Mouse (Mus musculus): ENCODE results near the gene Nipbl. TPM values are rescaled to one million over a fixed set of nuclear protein-coding genes. Genes with fewer than 3 reads are reported as not detected.

Nipbl gene
- 5.7 and 7.1 TPM in 2 replicates for polyA plus RNA-seq (2012)

- TF ChIP-seq GATA1 (IDR thresholded peaks at IDR 0.05; ENCODE audit: low read length), result no peak
These were observed at the start of gene Nipbl for GRCm38 (mm10) chr15:8443926-8444889. TSS of gene Nipbl (minus strand) at chr15:8444463.

- TF ChIP-seq GATA1 (IDR thresholded peaks at IDR 0.05; ENCODE audit: low read length), result no peak
These were observed 41.0 kb upstream of the Nipbl start for GRCm38 (mm10) chr15:8485261-8485660.

GRCm38 (mm10) chr15:8469006-8469575 lies 24.8 kb upstream of the Nipbl start:
- no peak for TF ChIP-seq GATA1 (IDR thresholded peaks at IDR 0.05; ENCODE audit: low read length)

GRCm38 (mm10) chr15:8463521-8463920 lies 19.3 kb upstream of the Nipbl start:
- no peak for TF ChIP-seq GATA1 (IDR thresholded peaks at IDR 0.05; ENCODE audit: low read length)

DNA sequence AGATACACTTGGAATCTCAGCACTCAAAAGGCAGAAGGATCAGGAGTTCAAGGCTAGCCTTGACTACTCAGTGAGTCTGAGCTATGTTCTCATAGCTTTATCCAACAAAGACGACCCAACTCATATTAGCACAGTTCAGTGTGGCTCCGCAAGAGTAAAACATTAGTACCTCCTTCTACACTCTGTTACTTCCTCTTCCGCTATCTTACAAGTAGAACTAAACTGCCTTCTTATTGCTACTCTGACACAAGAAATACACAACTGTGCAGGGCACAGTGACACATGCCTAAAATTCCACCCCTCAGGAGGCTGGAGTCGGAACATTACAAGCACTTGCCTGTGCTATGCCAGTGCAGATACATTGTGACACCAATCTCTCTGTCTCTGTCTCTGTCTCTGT lies 18.5 kb upstream of the Nipbl start:
- no peak for TF ChIP-seq GATA1 (IDR thresholded peaks at IDR 0.05; ENCODE audit: low read length)

GRCm38 (mm10) chr15:8460871-8461270 lies 16.6 kb upstream of the Nipbl start:
- TF ChIP-seq GATA1 (IDR thresholded peaks at IDR 0.05; ENCODE audit: low read length), result no peak

- no peak for TF ChIP-seq GATA1 (IDR thresholded peaks at IDR 0.05; ENCODE audit: low read length)
These were observed 15.7 kb upstream of the Nipbl start for GRCm38 (mm10) chr15:8459979-8460378.

GRCm38 (mm10) chr15:8455486-8455885 lies 11.2 kb upstream of the Nipbl start:
- no peak for TF ChIP-seq GATA1 (IDR thresholded peaks at IDR 0.05; ENCODE audit: low read length)

GRCm38 (mm10) chr15:8451071-8451470 lies 6.8 kb upstream of the Nipbl start:
- TF ChIP-seq GATA1 (IDR thresholded peaks at IDR 0.05; ENCODE audit: low read length), result no peak

DNA sequence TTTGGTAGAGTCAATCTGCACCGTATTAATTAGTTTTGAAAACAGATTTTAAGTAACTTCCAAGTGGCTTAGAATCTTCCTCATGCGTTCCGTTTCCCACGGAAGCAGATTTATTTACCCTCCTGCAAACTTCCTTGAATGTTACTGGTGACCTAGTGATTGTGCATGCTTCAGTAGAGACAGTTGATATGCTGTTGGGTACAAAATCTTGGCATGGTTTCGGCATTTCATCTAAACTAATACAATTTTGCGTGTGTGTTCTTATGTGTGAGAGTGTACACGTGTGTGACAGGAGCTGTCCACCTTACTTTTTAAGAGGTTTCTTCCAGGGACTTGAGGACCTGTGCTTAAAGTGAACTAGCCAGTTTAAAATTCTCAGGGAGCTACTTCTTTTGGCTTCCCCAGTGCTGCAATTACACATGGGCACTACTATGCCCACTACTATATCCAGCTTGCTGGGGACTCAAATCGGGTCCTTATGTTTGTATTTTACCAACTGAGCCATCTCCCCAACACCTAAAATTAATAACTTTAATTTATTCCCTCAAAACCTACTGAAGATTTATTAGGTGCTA lies 3.0 kb upstream of the Nipbl start:
- no peak for TF ChIP-seq GATA1 (IDR thresholded peaks at IDR 0.05; ENCODE audit: low read length)

- no peak for TF ChIP-seq GATA1 (IDR thresholded peaks at IDR 0.05; ENCODE audit: low read length)
These were observed 2.2 kb upstream of the Nipbl start for GRCm38 (mm10) chr15:8446435-8446834.

GRCm38 (mm10) chr15:8445951-8446419 lies 1.7 kb upstream of the Nipbl start:
- no peak for TF ChIP-seq GATA1 (IDR thresholded peaks at IDR 0.05; ENCODE audit: low read length)

- no peak for TF ChIP-seq GATA1 (IDR thresholded peaks at IDR 0.05; ENCODE audit: low read length)
These were observed 781 bp upstream of the Nipbl start for GRCm38 (mm10) chr15:8444890-8445597.

GRCm38 (mm10) chr15:8443168-8443925 lies 916 bp downstream of the Nipbl start:
- TF ChIP-seq GATA1 (IDR thresholded peaks at IDR 0.05; ENCODE audit: low read length), result no peak

- no peak for TF ChIP-seq GATA1 (IDR thresholded peaks at IDR 0.05; ENCODE audit: low read length)
These were observed 1.5 kb downstream of the Nipbl start for GRCm38 (mm10) chr15:8442761-8443160.

Data from G1E-ER4 (cell line).